8 mouse cellular contexts compared by ENCODE assay signal in the genomic region with DNA sequence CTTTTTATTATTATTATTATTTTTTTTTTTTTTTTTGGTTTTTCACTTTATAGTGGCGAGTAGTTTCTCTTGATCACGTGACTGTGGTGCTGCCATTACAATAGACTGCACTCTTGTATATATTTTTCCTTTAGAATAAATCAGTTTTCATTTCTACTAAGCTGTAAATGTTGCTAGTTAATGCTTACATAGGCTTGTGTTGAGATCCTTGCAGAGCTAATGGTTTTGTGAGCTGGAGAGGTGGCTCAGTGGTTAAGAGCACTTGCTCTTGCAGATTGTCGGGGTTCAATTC. TPM values are rescaled to one million over a fixed set of nuclear protein-coding genes. Genes with fewer than 3 reads are reported as not detected.
DNase-seq lines count a peak whose midpoint lies in the region; ATAC-seq and TF ChIP-seq lines count a peak whose summit lies in the region.

No protein-coding gene starts in this region.

- TF ChIP-seq CTCF in cortical plate, adult 2 months (IDR thresholded peaks at IDR 0.05; ENCODE audit: extremely low read depth, insufficient read depth, low read length), result no peak

- H3K36me3 ChIP-seq in kidney, embryonic 15.5 days, result 0 out of 2 replicates have a peak, but pooled peaks cover 6% of the 10 kb centered on the region
- H3K36me3 ChIP-seq in hindbrain, embryonic 16.5 days (ENCODE audit: control insufficient read depth, insufficient read depth, low read length), result no peaks in the 10 kb centered on the region
- H3K36me3 ChIP-seq in midbrain, embryonic 16.5 days (ENCODE audit: control insufficient read depth, insufficient read depth, low read length), result no peaks in the 10 kb centered on the region

- H3K27ac ChIP-seq in kidney, embryonic 15.5 days, result 0 out of 2 replicates have a peak overlapping the region, but pooled peaks have one; percentile 90
- no peak overlapping the region for H3K27ac ChIP-seq in cortical plate, adult 2 months (ENCODE audit: insufficient read depth, low read length)
- H3K27ac ChIP-seq in hindbrain, embryonic 16.5 days (ENCODE audit: low read depth, low read length), result no peak overlapping the region
- H3K27ac ChIP-seq in midbrain, embryonic 16.5 days (ENCODE audit: low read length), result no peak overlapping the region

- H3K27me3 ChIP-seq in kidney, embryonic 15.5 days, result no peaks in the 10 kb centered on the region
- no peaks in the 10 kb centered on the region for H3K27me3 ChIP-seq in hindbrain, embryonic 16.5 days (replicated peaks; ENCODE audit: control insufficient read depth, insufficient read depth, low read length)
- no peaks in the 10 kb centered on the region for H3K27me3 ChIP-seq in midbrain, embryonic 16.5 days (ENCODE audit: control insufficient read depth, insufficient read depth, low read depth, low read length)

- peak overlapping the region; percentile 82 for H3K4me3 ChIP-seq in kidney, embryonic 15.5 days (replicated peaks)
- peak overlapping the region; percentile 45 for H3K4me3 ChIP-seq in cortical plate, adult 2 months (ENCODE audit: insufficient read depth, low read length)
- peak overlapping the region; percentile 80 for H3K4me3 ChIP-seq in hindbrain, embryonic 16.5 days (ENCODE audit: low read length)
- peak overlapping the region; percentile 87 for H3K4me3 ChIP-seq in midbrain, embryonic 16.5 days (ENCODE audit: low read depth, low read length)

- H3K9me3 ChIP-seq in kidney, embryonic 15.5 days (replicated peaks), result no peaks in the 10 kb centered on the region
- H3K9me3 ChIP-seq in hindbrain, embryonic 16.5 days (ENCODE audit: control insufficient read depth, low read length), result no peaks in the 10 kb centered on the region
- H3K9me3 ChIP-seq in midbrain, embryonic 16.5 days (replicated peaks; ENCODE audit: control insufficient read depth, low read length, poor library complexity, severe bottlenecking), result no peaks in the 10 kb centered on the region

- 86% methylated on average over 3 of the region's 3 CpGs for WGBS in kidney, embryonic 15.5 days
- 80% methylated on average over 3 of the region's 3 CpGs for WGBS in hindbrain, embryonic 16.5 days
- 72% methylated on average over 3 of the region's 3 CpGs for WGBS in midbrain, embryonic 16.5 days

- H3K9ac ChIP-seq in kidney, embryonic 15.5 days, result peak overlapping the region; percentile 86; the same call in 1 of the 2 replicates
- H3K9ac ChIP-seq in hindbrain, embryonic 16.5 days (ENCODE audit: low read depth, low read length), result no peak overlapping the region; the same call in 1 of the 2 replicates
- peak overlapping the region; percentile 75; the same call in 1 of the 2 replicates for H3K9ac ChIP-seq in midbrain, embryonic 16.5 days (ENCODE audit: low read depth, low read length)

- H3K4me1 ChIP-seq in kidney, embryonic 15.5 days, result peaks cover 3% of the 10 kb centered on the region; the same call in 1 of the 2 replicates
- H3K4me1 ChIP-seq in cortical plate, adult 2 months (ENCODE audit: control insufficient read depth, insufficient read depth, low read length), result peaks cover 1% of the 10 kb centered on the region; the same call in 1 of the 2 replicates
- peaks cover 2% of the 10 kb centered on the region; the same call in 1 of the 2 replicates for H3K4me1 ChIP-seq in hindbrain, embryonic 16.5 days (ENCODE audit: control insufficient read depth, insufficient read depth, low read depth, low read length)
- peaks cover 5% of the 10 kb centered on the region for H3K4me1 ChIP-seq in midbrain, embryonic 16.5 days (ENCODE audit: control insufficient read depth, insufficient read depth, low read length)

- ATAC-seq in kidney, embryonic 15.5 days (replicated peaks; ENCODE audit: low FRiP score), result no peak
- no peak for ATAC-seq in hindbrain, embryonic 16.5 days
- no peak for ATAC-seq in midbrain, embryonic 16.5 days
- ATAC-seq in granulocyte monocyte progenitor cell, adult 5-6 weeks (replicated peaks; ENCODE audit: poor library complexity, severe bottlenecking), result no peak

- H3K4me2 ChIP-seq in kidney, embryonic 15.5 days, result peak overlapping the region; percentile 89
- peak overlapping the region; percentile 74 for H3K4me2 ChIP-seq in hindbrain, embryonic 16.5 days (ENCODE audit: low read length)
- peak overlapping the region; percentile 92 for H3K4me2 ChIP-seq in midbrain, embryonic 16.5 days (ENCODE audit: low read length)

- no peak for DNase-seq in kidney, postnatal 10 days
- no peak for DNase-seq in urinary bladder, postnatal 36 days (ENCODE audit: low spot score in 2 of 2)
- DNase-seq in urinary bladder, postnatal 14 days (ENCODE audit: low spot score), result no peak

- TF ChIP-seq POLR2A in cortical plate, adult 2 months (IDR thresholded peaks at IDR 0.05; ENCODE audit: extremely low read depth, insufficient read depth, low read length), result no peak

RNA-seq across cellular contexts. Expression of gene Rad50, which starts 0.5 kb away (rescaled TPM):
- polyA plus RNA-seq in kidney, embryonic 15.5 days (2015; fragmentation: Nextera tagmentation; extraction: Ambion mirVana), result 27.2 and 27.7 TPM in 2 replicates
- 6.1 and 6.8 TPM in 2 replicates for polyA plus RNA-seq in cortical plate, adult 2 months (2012; rRNA removed)
- 11.7 and 12.3 TPM in 2 replicates for polyA plus RNA-seq in hindbrain, embryonic 16.5 days (2015; fragmentation: Nextera tagmentation; extraction: Ambion mirVana)
- polyA plus RNA-seq in midbrain, embryonic 16.5 days (2015; fragmentation: Nextera tagmentation; extraction: Ambion mirVana), result 11.0 and 11.7 TPM in 2 replicates
- 58.0 and 59.9 TPM in 2 replicates for total RNA-seq in granulocyte monocyte progenitor cell, adult 5-6 weeks (2014; fragmentation: Nextera tagmentation)
- total RNA-seq in granulocyte monocyte progenitor cell, adult 5-6 weeks (2017), result 67.4 and 85.2 TPM in 2 replicates

RNA-seq across cellular contexts. Expression of gene Il5, which starts 12.9 kb away (rescaled TPM):
- polyA plus RNA-seq in kidney, embryonic 15.5 days (2015; fragmentation: Nextera tagmentation; extraction: Ambion mirVana), result not detected in 2 replicates
- 0.15 and 0.34 TPM in 2 replicates for polyA plus RNA-seq in cortical plate, adult 2 months (2012; rRNA removed)
- not detected in 2 replicates for polyA plus RNA-seq in hindbrain, embryonic 16.5 days (2015; fragmentation: Nextera tagmentation; extraction: Ambion mirVana)
- not detected in 2 replicates for polyA plus RNA-seq in midbrain, embryonic 16.5 days (2015; fragmentation: Nextera tagmentation; extraction: Ambion mirVana)
- total RNA-seq in granulocyte monocyte progenitor cell, adult 5-6 weeks (2014; fragmentation: Nextera tagmentation), result not detected in 2 replicates
- not detected in 2 replicates for total RNA-seq in granulocyte monocyte progenitor cell, adult 5-6 weeks (2017)
